Mouse (Mus musculus): ENCODE measurements at regions not wholly inside any gene's neighbourhood (a gene's known extent, or its start where the extent isn't known, plus 50 kb on each side); places are given as distances from the start of the nearest gene placed in this dataset.

- ATAC-seq (ENCODE audit: low FRiP score, low read depth) = no peak
These were observed 167.8 kb downstream of the Gm11361 start for GRCm38 (mm10) chr13:28425116-28425515.

GRCm38 (mm10) chr13:28424446-28425059 is 167.2 kb downstream of the Gm11361 start:
- H3K4me2 ChIP-seq = no peak overlapping the region

More at GRCm38 (mm10) chr13:28425116-28425515, 167.8 kb downstream of the Gm11361 start:
- Histone ChIP-seq H3K4me1 (replicated peaks) (peaks cover 14% of the 10 kb centered on the region; the same call in 1 of the 2 replicates), H3K9me3 (no peaks in the 10 kb centered on the region), H3K27me3 (no peaks in the 10 kb centered on the region), H3K4me3 (no peak overlapping the region), H3K27ac (replicated peaks) (no peak overlapping the region; the same call in 1 of the 2 replicates), H3K9ac (no peak overlapping the region), H3K36me3 (no peaks in the 10 kb centered on the region), H3K4me2 (no peak overlapping the region)
- WGBS = 50% methylated on average over 3 of the region's 3 CpGs

GRCm38 (mm10) chr13:28421309-28421708 is 164.0 kb downstream of the Gm11361 start:
- Histone ChIP-seq H3K27me3 (no peaks in the 10 kb centered on the region), H3K4me2 (no peak overlapping the region), H3K27ac (replicated peaks) (peak overlapping the region; percentile 91), H3K4me3 (no peak overlapping the region), H3K36me3 (no peaks in the 10 kb centered on the region), H3K9me3 (no peaks in the 10 kb centered on the region), H3K9ac (no peak overlapping the region), H3K4me1 (replicated peaks) (peaks cover 44% of the 10 kb centered on the region)
- ATAC-seq (ENCODE audit: low FRiP score, low read depth) = no peak
- WGBS = 81% methylated on average over 3 of the region's 3 CpGs

More at GRCm38 (mm10) chr13:28424446-28425059, 167.2 kb downstream of the Gm11361 start:
- Histone ChIP-seq H3K4me1 (replicated peaks) (peaks cover 14% of the 10 kb centered on the region; the same call in 1 of the 2 replicates), H3K36me3 (no peaks in the 10 kb centered on the region), H3K9ac (no peak overlapping the region), H3K9me3 (no peaks in the 10 kb centered on the region), H3K4me3 (no peak overlapping the region), H3K27ac (replicated peaks) (no peak overlapping the region; the same call in 1 of the 2 replicates), H3K27me3 (no peaks in the 10 kb centered on the region)
- WGBS = 20% methylated on average over 8 of the region's 8 CpGs
- ATAC-seq (ENCODE audit: low FRiP score, low read depth) = no peak

- WGBS = 76% methylated on average over 3 of the region's 3 CpGs
- peak overlapping the region; percentile 49; the same call in 1 of the 2 replicates for H3K9ac ChIP-seq
- no peaks in the 10 kb centered on the region for H3K36me3 ChIP-seq
- no peaks in the 10 kb centered on the region for H3K27me3 ChIP-seq
- peak overlapping the region; percentile 61 for H3K4me2 ChIP-seq
- H3K4me3 ChIP-seq = peak overlapping the region; percentile 42; the same call in 1 of the 2 replicates
- peaks cover 51% of the 10 kb centered on the region for H3K4me1 ChIP-seq (replicated peaks)
- H3K9me3 ChIP-seq = no peaks in the 10 kb centered on the region
- ATAC-seq (ENCODE audit: low FRiP score, low read depth) = no peak
- peak overlapping the region; percentile 91 for H3K27ac ChIP-seq (replicated peaks)
These were observed 163.3 kb downstream of the Gm11361 start for GRCm38 (mm10) chr13:28420636-28421035.

GRCm38 (mm10) chr13:28419950-28420381 is 162.6 kb downstream of the Gm11361 start:
- H3K4me3 ChIP-seq = peak overlapping the region; percentile 42
- peak overlapping the region; percentile 49 for H3K9ac ChIP-seq
- WGBS = 13% methylated on average over 16 of the region's 16 CpGs
- peak overlapping the region; percentile 91 for H3K27ac ChIP-seq (replicated peaks)
- peak; percentile 61 for ATAC-seq (ENCODE audit: low FRiP score, low read depth)
- peak overlapping the region; percentile 61 for H3K4me2 ChIP-seq
- H3K36me3 ChIP-seq = no peaks in the 10 kb centered on the region
- H3K27me3 ChIP-seq = no peaks in the 10 kb centered on the region
- H3K4me1 ChIP-seq (replicated peaks) = peaks cover 52% of the 10 kb centered on the region
- H3K9me3 ChIP-seq = no peaks in the 10 kb centered on the region

- Histone ChIP-seq H3K9me3 (no peaks in the 10 kb centered on the region), H3K27ac (replicated peaks) (peak overlapping the region; percentile 91), H3K27me3 (no peaks in the 10 kb centered on the region), H3K4me2 (peak overlapping the region; percentile 61), H3K9ac (peak overlapping the region; percentile 49), H3K36me3 (no peaks in the 10 kb centered on the region), H3K4me1 (replicated peaks) (peaks cover 53% of the 10 kb centered on the region), H3K4me3 (peak overlapping the region; percentile 42)
- ATAC-seq (ENCODE audit: low FRiP score, low read depth) = no peak
- WGBS = 71% methylated on average over 17 of the region's 17 CpGs
These were observed 161.8 kb downstream of the Gm11361 start for GRCm38 (mm10) chr13:28418936-28419681.

GRCm38 (mm10) chr13:28417929-28418881 is 160.9 kb downstream of the Gm11361 start:
- peak overlapping the region; percentile 49 for H3K9ac ChIP-seq
- H3K4me2 ChIP-seq = peak overlapping the region; percentile 61
- ATAC-seq (ENCODE audit: low FRiP score, low read depth) = peak; percentile 52
- H3K4me1 ChIP-seq (replicated peaks) = peaks cover 53% of the 10 kb centered on the region
- H3K36me3 ChIP-seq = no peaks in the 10 kb centered on the region
- no peaks in the 10 kb centered on the region for H3K9me3 ChIP-seq
- peak overlapping the region; percentile 42 for H3K4me3 ChIP-seq
- WGBS = 7% methylated on average over 11 of the region's 11 CpGs
- peak overlapping the region; percentile 91 for H3K27ac ChIP-seq (replicated peaks)
- H3K27me3 ChIP-seq = no peaks in the 10 kb centered on the region

GRCm38 (mm10) chr13:28417431-28417928 is 160.2 kb downstream of the Gm11361 start:
- Histone ChIP-seq H3K9me3 (no peaks in the 10 kb centered on the region), H3K4me1 (replicated peaks) (peaks cover 53% of the 10 kb centered on the region), H3K9ac (peak overlapping the region; percentile 49), H3K36me3 (no peaks in the 10 kb centered on the region), H3K27me3 (no peaks in the 10 kb centered on the region), H3K27ac (replicated peaks) (peak overlapping the region; percentile 91), H3K4me2 (peak overlapping the region; percentile 61), H3K4me3 (peak overlapping the region; percentile 42)
- WGBS = 2% methylated on average over 7 of the region's 7 CpGs
- ATAC-seq (ENCODE audit: low FRiP score, low read depth) = peak; percentile 39; the same call in 1 of the 2 replicates

GRCm38 (mm10) chr13:28416887-28417286 is 159.6 kb downstream of the Gm11361 start:
- ATAC-seq (ENCODE audit: low FRiP score, low read depth) = peak; percentile 27; the same call in 1 of the 2 replicates

GRCm38 (mm10) chr13:28416231-28416630 is 158.9 kb downstream of the Gm11361 start:
- H3K4me1 ChIP-seq (replicated peaks) = peaks cover 53% of the 10 kb centered on the region
- H3K9ac ChIP-seq = peak overlapping the region; percentile 49
- H3K9me3 ChIP-seq = no peaks in the 10 kb centered on the region
- 2% methylated on average over 6 of the region's 6 CpGs for WGBS
- H3K4me3 ChIP-seq = peak overlapping the region; percentile 42
- no peaks in the 10 kb centered on the region for H3K27me3 ChIP-seq
- peak overlapping the region; percentile 61 for H3K4me2 ChIP-seq
- H3K27ac ChIP-seq (replicated peaks) = peak overlapping the region; percentile 91
- H3K36me3 ChIP-seq = no peaks in the 10 kb centered on the region
- ATAC-seq (ENCODE audit: low FRiP score, low read depth) = peak; percentile 75

More at GRCm38 (mm10) chr13:28416887-28417286, 159.6 kb downstream of the Gm11361 start:
- Histone ChIP-seq H3K27me3 (no peaks in the 10 kb centered on the region), H3K4me2 (peak overlapping the region; percentile 61), H3K9ac (peak overlapping the region; percentile 49), H3K27ac (replicated peaks) (peak overlapping the region; percentile 91), H3K4me3 (peak overlapping the region; percentile 42), H3K36me3 (no peaks in the 10 kb centered on the region), H3K4me1 (replicated peaks) (peaks cover 53% of the 10 kb centered on the region), H3K9me3 (no peaks in the 10 kb centered on the region)
- WGBS = 8% methylated on average over 8 of the region's 8 CpGs

GRCm38 (mm10) chr13:28415769-28416168 is 158.4 kb downstream of the Gm11361 start:
- H3K9ac ChIP-seq = peak overlapping the region; percentile 49
- WGBS = 7% methylated on average over 1 of the region's 1 CpGs
- peak overlapping the region; percentile 91 for H3K27ac ChIP-seq (replicated peaks)
- H3K4me3 ChIP-seq = peak overlapping the region; percentile 42
- H3K36me3 ChIP-seq = no peaks in the 10 kb centered on the region
- H3K4me1 ChIP-seq (replicated peaks) = peaks cover 49% of the 10 kb centered on the region
- no peaks in the 10 kb centered on the region for H3K27me3 ChIP-seq
- ATAC-seq (ENCODE audit: low FRiP score, low read depth) = no peak
- H3K4me2 ChIP-seq = peak overlapping the region; percentile 61
- H3K9me3 ChIP-seq = no peaks in the 10 kb centered on the region

Measured in hindbrain, embryonic 15.5 days (tissue).